Mouse (Mus musculus) kidney, embryonic 14.5 days (tissue): ENCODE data around the gene Pias4. TPM values are rescaled to one million over a fixed set of nuclear protein-coding genes. Genes with fewer than 3 reads are reported as not detected.
A peak's percentile ranks its signal among the peaks of the same experiment; 100 is the strongest.
"Not testable (repeated sequence)": the region's sequence is repeated elsewhere in the genome, so short reads cannot be mapped to it uniquely, and the experiment has no call there.

Experiments
- ATAC-seq: fragments of 200-750 bp; cut with Nextera tagmentation; 2 replicates; pipeline ENCODE4 v1.8.0; 2017; ENCODE audit warnings: moderate number of reproducible peaks, mild to moderate bottlenecking, moderate TSS enrichment, moderate library complexity; ENCODE audit not compliant: low FRiP score, low TSS enrichment
- H3K27ac ChIP-seq: fragments of 300-500 bp; sonication (generic); 2 replicates; pipeline ENCODE4 v1.5.1; 2014; ENCODE audit warnings: low read depth, mild to moderate bottlenecking, low read length, moderate library complexity, mixed read lengths
- H3K27me3 ChIP-seq: fragments of 300-500 bp; sonication (generic); 2 replicates; pipeline ENCODE4 v1.6.1; 2014; ENCODE audit warnings: mild to moderate bottlenecking, low read length; ENCODE audit not compliant: control insufficient read depth, insufficient read depth
- H3K36me3 ChIP-seq: fragments of 300-500 bp; sonication (generic); 2 replicates; pipeline ENCODE4 v1.6.1; 2014; ENCODE audit warnings: low read length, mixed read lengths; ENCODE audit not compliant: control insufficient read depth, insufficient read depth
- H3K4me1 ChIP-seq: fragments of 300-500 bp; sonication (generic); 2 replicates; pipeline ENCODE4 v1.6.1; 2014; ENCODE audit warnings: low read length, mixed read lengths; ENCODE audit not compliant: control insufficient read depth, insufficient read depth
- H3K4me2 ChIP-seq: fragments of 300-500 bp; sonication (generic); replicated peaks from 2 replicates; pipeline ENCODE4 v1.6.1; 2014; ENCODE audit warnings: low read depth, mild to moderate bottlenecking, low read length
- H3K4me3 ChIP-seq: fragments of 300-500 bp; sonication (generic); 2 replicates; pipeline ENCODE4 v1.5.1; 2014; ENCODE audit warnings: mild to moderate bottlenecking, low read length
- H3K9ac ChIP-seq: fragments of 300-500 bp; sonication (generic); 2 replicates; pipeline ENCODE4 v1.6.1; 2014; ENCODE audit warnings: low read depth, mild to moderate bottlenecking, low read length, moderate library complexity
- H3K9me3 ChIP-seq: fragments of 300-500 bp; sonication (generic); 2 replicates; pipeline ENCODE4 v1.6.1; 2016; ENCODE audit warnings: low read length; ENCODE audit not compliant: control insufficient read depth
- WGBS: fragments of 180-500 bp; shearing (Covaris S2); extraction: QIAGEN DNeasy Blood & Tissue Kit; methylation state at CpG from one replicate; pipeline ENCODE4 v1.1.7; 2014; 5-methylcytosine and 5-hydroxymethylcytosine counted together
- polyA plus RNA-seq: library from polyadenylated mRNA; unstranded; fragments of >200 nt; fragmentation: Nextera tagmentation; extraction: Ambion mirVana; gene quantifications from 2 replicates; pipeline ENCODE4 v1.2.1, GENCODE M21; 2014

The Pias4 gene
- polyA plus RNA-seq, 1 experiment from 2014 or later: 48.4 TPM

GRCm38 (mm10) chr10:81183805-81184204 lies 16.1 kb upstream of the Pias4 start, which contains the start of gene 4930442H23Rik:
TSS of gene 4930442H23Rik (minus strand) at chr10:81183849.
- H3K9me3 ChIP-seq: no peaks in the 10 kb centered on the region
- 86% methylated on average over 5 of the region's 5 CpGs for WGBS
- H3K27me3 ChIP-seq: no peaks in the 10 kb centered on the region
- peaks cover 15% of the 10 kb centered on the region; the same call in 1 of the 2 replicates for H3K4me1 ChIP-seq
- H3K36me3 ChIP-seq: peaks cover 58% of the 10 kb centered on the region
- H3K9ac ChIP-seq: peak within 1 kb of the TSS; percentile 72
- peak within 1 kb of the TSS; percentile 56 for H3K4me2 ChIP-seq
- peak within 1 kb of the TSS; percentile 68 for H3K4me3 ChIP-seq
- ATAC-seq: no peak
- peak within 1 kb of the TSS; percentile 66 for H3K27ac ChIP-seq

GRCm38 (mm10) chr10:81182336-81183333 lies 14.9 kb upstream of the Pias4 start, which contains the start of gene Dapk3:
TSS of gene Dapk3 (plus strand) at chr10:81183005.
- Histone ChIP-seq H3K27ac (peak within 1 kb of the TSS; percentile 66), H3K4me3 (peak within 1 kb of the TSS; percentile 68), H3K27me3 (no peaks in the 10 kb centered on the region), H3K4me1 (peaks cover 22% of the 10 kb centered on the region; the same call in 1 of the 2 replicates), H3K9me3 (no peaks in the 10 kb centered on the region), H3K9ac (peak within 1 kb of the TSS; percentile 72), H3K36me3 (peaks cover 67% of the 10 kb centered on the region), H3K4me2 (peak within 1 kb of the TSS; percentile 56)
- 5% methylated on average over 53 of the region's 53 CpGs for WGBS
- peak; percentile 93 for ATAC-seq

GRCm38 (mm10) chr10:81181860-81182259 lies 14.1 kb upstream of the Pias4 start:
- WGBS: 83% methylated on average over 12 of the region's 12 CpGs
- H3K27ac ChIP-seq: not testable (repeated sequence)

GRCm38 (mm10) chr10:81180946-81181345 lies 13.2 kb upstream of the Pias4 start:
- Histone ChIP-seq H3K4me2 (no peak overlapping the region), H3K9me3 (no peaks in the 10 kb centered on the region), H3K9ac (no peak overlapping the region), H3K36me3 (peaks cover 66% of the 10 kb centered on the region), H3K4me3 (no peak overlapping the region), H3K27me3 (no peaks in the 10 kb centered on the region), H3K4me1 (peaks cover 25% of the 10 kb centered on the region; the same call in 1 of the 2 replicates), H3K27ac (no peak overlapping the region)
- no peak for ATAC-seq
- WGBS: 93% methylated on average over 13 of the region's 13 CpGs

More at GRCm38 (mm10) chr10:81181860-81182259, 14.1 kb upstream of the Pias4 start:
- not testable (repeated sequence) for ATAC-seq, H3K9me3 ChIP-seq, H3K4me3 ChIP-seq, H3K4me2 ChIP-seq, H3K27me3 ChIP-seq, H3K9ac ChIP-seq
- Histone ChIP-seq H3K4me1 (peaks cover 25% of the 10 kb centered on the region; the same call in 1 of the 2 replicates), H3K36me3 (peaks cover 68% of the 10 kb centered on the region)

- WGBS: 92% methylated on average over 32 of the region's 32 CpGs
- H3K4me1 ChIP-seq: peaks cover 31% of the 10 kb centered on the region; the same call in 1 of the 2 replicates
- ATAC-seq: no peak
- no peak overlapping the region for H3K4me2 ChIP-seq
- peaks cover 55% of the 10 kb centered on the region for H3K36me3 ChIP-seq
- no peaks in the 10 kb centered on the region for H3K27me3 ChIP-seq
- H3K9ac ChIP-seq: 0 out of 2 replicates have a peak overlapping the region, but pooled peaks have one; percentile 18
- peak overlapping the region; percentile 8; the same call in 1 of the 2 replicates for H3K27ac ChIP-seq
- no peak overlapping the region for H3K4me3 ChIP-seq
- no peaks in the 10 kb centered on the region for H3K9me3 ChIP-seq
These were observed 12.0 kb upstream of the Pias4 start for GRCm38 (mm10) chr10:81179451-81180342.

- no peak for ATAC-seq
- Histone ChIP-seq H3K27me3 (no peaks in the 10 kb centered on the region), H3K9ac (peak overlapping the region; percentile 18; the same call in 1 of the 2 replicates), H3K36me3 (peaks cover 53% of the 10 kb centered on the region), H3K4me1 (peaks cover 37% of the 10 kb centered on the region), H3K9me3 (no peaks in the 10 kb centered on the region), H3K27ac (peak overlapping the region; percentile 62; the same call in 1 of the 2 replicates), H3K4me2 (no peak overlapping the region), H3K4me3 (no peak overlapping the region)
- 97% methylated on average over 11 of the region's 11 CpGs for WGBS
These were observed 11.2 kb upstream of the Pias4 start for GRCm38 (mm10) chr10:81178927-81179326.

- Histone ChIP-seq H3K9me3 (no peaks in the 10 kb centered on the region), H3K4me3 (peak overlapping the region; percentile 100), H3K9ac (peak overlapping the region; percentile 99), H3K36me3 (peaks cover 53% of the 10 kb centered on the region), H3K27me3 (no peaks in the 10 kb centered on the region), H3K4me1 (peaks cover 38% of the 10 kb centered on the region), H3K4me2 (peak overlapping the region; percentile 83), H3K27ac (0 out of 2 replicates have a peak overlapping the region, but pooled peaks have one; percentile 92)
- no peak for ATAC-seq
- 61% methylated on average over 14 of the region's 14 CpGs for WGBS
These were observed 10.4 kb upstream of the Pias4 start for GRCm38 (mm10) chr10:81177958-81178712.

GRCm38 (mm10) chr10:81177491-81177925 lies 9.8 kb upstream of the Pias4 start:
- ATAC-seq: no peak
- Histone ChIP-seq H3K27ac (peak overlapping the region; percentile 92; the same call in 1 of the 2 replicates), H3K36me3 (peaks cover 53% of the 10 kb centered on the region)

More at GRCm38 (mm10) chr10:81177491-81177925, 9.8 kb upstream of the Pias4 start:
- H3K9me3 ChIP-seq: no peaks in the 10 kb centered on the region
- H3K4me2 ChIP-seq: peak overlapping the region; percentile 83
- 11% methylated on average over 16 of the region's 16 CpGs for WGBS
- peak overlapping the region; percentile 100 for H3K4me3 ChIP-seq
- peak overlapping the region; percentile 99 for H3K9ac ChIP-seq
- H3K27me3 ChIP-seq: no peaks in the 10 kb centered on the region
- peaks cover 38% of the 10 kb centered on the region for H3K4me1 ChIP-seq
